Mouse (Mus musculus) kidney, embryonic 15.5 days (tissue): ENCODE data around the gene Olfr213. TPM values are rescaled to one million over a fixed set of nuclear protein-coding genes. Genes with fewer than 3 reads are reported as not detected.

Source experiments
- polyA plus RNA-seq: library from polyadenylated mRNA; unstranded; fragments of >200 nt; fragmentation: Nextera tagmentation; extraction: Ambion mirVana; gene quantifications from 2 replicates; pipeline ENCODE4 v1.2.1, GENCODE M21; 2015

Gene Olfr213
- polyA plus RNA-seq, 1 experiment from 2014 or later = not detected

Other genes starting within 250 kb of the Olfr213 start
- 37.5 and 40.4 TPM in 2 replicates for gene March8, start 200.4 kb upstream of the Olfr213 start, polyA plus RNA-seq
- 0.67 and 0.92 TPM in 2 replicates for gene Alox5, start 77.3 kb upstream of the Olfr213 start, polyA plus RNA-seq
- not detected in 2 replicates for gene Olfr211, start 49.4 kb upstream of the Olfr213 start, polyA plus RNA-seq
- not detected in 2 replicates for gene Olfr212, start 31.9 kb upstream of the Olfr213 start, polyA plus RNA-seq
- 0.33 and 0.47 TPM in 2 replicates for gene Gm5580, start 12.7 kb downstream of the Olfr213 start, polyA plus RNA-seq
- gene Olfr214, start 15.8 kb downstream of the Olfr213 start, polyA plus RNA-seq = not detected in 2 replicates
- gene Olfr215, start 45.7 kb downstream of the Olfr213 start, polyA plus RNA-seq = not detected in 2 replicates
- gene Zfp422, start 90.5 kb downstream of the Olfr213 start, polyA plus RNA-seq = 184 and 199 TPM in 2 replicates
- 29.3 and 30.6 TPM in 2 replicates for gene Depp1, start 112.2 kb downstream of the Olfr213 start, polyA plus RNA-seq
- gene Rassf4, start 135.5 kb downstream of the Olfr213 start, polyA plus RNA-seq = 6.0 and 6.1 TPM in 2 replicates
- 5.6 and 6.1 TPM in 2 replicates for gene Tmem72, start 178.5 kb downstream of the Olfr213 start, polyA plus RNA-seq